ENCODE assay signal across 14 mouse cellular contexts in the genomic region with DNA sequence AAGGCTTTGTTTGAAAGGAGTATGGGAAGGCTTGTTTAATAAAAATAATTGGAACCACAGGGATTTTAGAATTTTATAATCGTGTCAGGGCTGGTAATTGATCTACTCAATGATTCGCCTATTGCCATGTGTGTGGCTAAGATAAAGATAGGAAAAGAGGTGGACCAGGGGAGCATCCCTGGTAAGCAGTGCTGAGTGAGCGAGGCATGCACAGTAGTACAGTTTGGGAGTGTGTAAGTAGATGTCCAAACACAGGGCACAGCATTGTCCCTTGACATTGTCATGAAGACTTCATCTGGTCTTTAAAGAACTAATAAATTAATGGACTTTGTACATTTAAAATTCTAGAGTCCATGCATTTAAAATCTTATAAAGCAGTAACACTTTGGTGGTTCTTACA.
"Had no signal": no experiment of that assay in that cellular context is flagged by ENCODE, and none has a peak within 500 bp of the region (broad histone marks: within the 10 kb centered on the region; RNA-seq: fewer than 3 reads in every experiment).

No protein-coding gene starts in this region.

- H3K27me3 ChIP-seq: embryonic facial prominence, embryonic 12.5 days; embryonic facial prominence, embryonic 13.5 days; embryonic facial prominence, embryonic 15.5 days; forebrain, embryonic 12.5 days; forebrain, embryonic 13.5 days; forebrain, embryonic 15.5 days had no signal

- H3K4me1 ChIP-seq: embryonic facial prominence, embryonic 10.5 days; embryonic facial prominence, embryonic 12.5 days; embryonic facial prominence, embryonic 13.5 days; embryonic facial prominence, embryonic 15.5 days; forebrain, embryonic 10.5 days; forebrain, embryonic 12.5 days; forebrain, embryonic 13.5 days; forebrain, embryonic 15.5 days had no signal

- H3K9me3 ChIP-seq: embryonic facial prominence, embryonic 10.5 days; embryonic facial prominence, embryonic 12.5 days; embryonic facial prominence, embryonic 13.5 days; embryonic facial prominence, embryonic 15.5 days; forebrain, embryonic 10.5 days; forebrain, embryonic 12.5 days; forebrain, embryonic 13.5 days; forebrain, embryonic 15.5 days had no signal

- H3K27ac ChIP-seq: embryonic facial prominence, embryonic 10.5 days; embryonic facial prominence, embryonic 12.5 days; embryonic facial prominence, embryonic 13.5 days; embryonic facial prominence, embryonic 15.5 days; forebrain, embryonic 10.5 days; forebrain, embryonic 12.5 days; forebrain, embryonic 13.5 days; forebrain, embryonic 15.5 days; gastrocnemius, adult 2 months; heart, adult 2 months had no signal

- H3K4me3 ChIP-seq: embryonic facial prominence, embryonic 10.5 days; embryonic facial prominence, embryonic 12.5 days; embryonic facial prominence, embryonic 13.5 days; embryonic facial prominence, embryonic 15.5 days; erythroblast, embryonic 14.5 days; forebrain, embryonic 10.5 days; forebrain, embryonic 12.5 days; forebrain, embryonic 13.5 days; forebrain, embryonic 15.5 days; gastrocnemius, adult 2 months; heart, adult 2 months had no signal

- H3K36me3 ChIP-seq: embryonic facial prominence, embryonic 12.5 days had no signal

- H3K9ac ChIP-seq: embryonic facial prominence, embryonic 12.5 days; embryonic facial prominence, embryonic 13.5 days; embryonic facial prominence, embryonic 15.5 days; forebrain, embryonic 12.5 days; forebrain, embryonic 13.5 days; forebrain, embryonic 15.5 days; forebrain, postnatal 0 days had no signal

- H3K4me2 ChIP-seq: embryonic facial prominence, embryonic 12.5 days; embryonic facial prominence, embryonic 13.5 days; embryonic facial prominence, embryonic 15.5 days; forebrain, embryonic 12.5 days; forebrain, embryonic 13.5 days; forebrain, embryonic 15.5 days had no signal

- DNase-seq: gastrocnemius, adult 2 months; gastrocnemius, postnatal 25 days; gastrocnemius, postnatal 36 days; heart, adult 2 months had no signal
